Mouse (Mus musculus) cortical plate, adult 2 months (tissue): ENCODE measurements around the gene Trpm5. TPM values are rescaled to one million over a fixed set of nuclear protein-coding genes. Genes with fewer than 3 reads are reported as not detected.

Experiments used
- H3K27ac ChIP-seq: fragments of 200-500 bp; 2 replicates; pipeline ENCODE4 v1.5.1; 2012; ENCODE audit warnings: low read length, control low read depth, inconsistent platforms; ENCODE audit not compliant: insufficient read depth
- H3K4me1 ChIP-seq: fragments of 200-500 bp; 2 replicates; pipeline ENCODE4 v1.6.1; 2011; ENCODE audit warnings: low read length; ENCODE audit not compliant: control insufficient read depth, insufficient read depth
- H3K4me3 ChIP-seq: fragments of 200-500 bp; 2 replicates; pipeline ENCODE4 v1.5.1; 2011; ENCODE audit warnings: mild to moderate bottlenecking, low read length, control low read depth; ENCODE audit not compliant: insufficient read depth
- CTCF ChIP-seq: fragments of 200-500 bp; IDR thresholded peaks from 2 replicates; pipeline ENCODE4 v1.5.1; 2011; ENCODE audit warnings: mild to moderate bottlenecking, control low read depth, low read length; ENCODE audit not compliant: insufficient read depth; ENCODE audit errors: extremely low read depth
- POLR2A ChIP-seq: fragments of 200-500 bp; IDR thresholded peaks from 2 replicates; pipeline ENCODE4 v1.6.1; 2011; ENCODE audit warnings: mild to moderate bottlenecking, low read length, control low read depth; ENCODE audit not compliant: insufficient read depth; ENCODE audit errors: extremely low read depth
- polyA plus RNA-seq: library from polyadenylated mRNA; depleted of rRNA; stranded (reverse); fragments of >200 nt; gene quantifications from 2 replicates; pipeline ENCODE4 v1.2.3, GENCODE M21; 2012

Gene Trpm5
- polyA plus RNA-seq, 1 experiment: not detected

- TF ChIP-seq CTCF: no peak
- no peak for TF ChIP-seq POLR2A
- H3K4me1 ChIP-seq: peaks cover 30% of the 10 kb centered on the region
- no peak overlapping the region for H3K27ac ChIP-seq
- peak overlapping the region; percentile 97 for H3K4me3 ChIP-seq
Measured at GRCm38 (mm10) chr7:143054612-143054965, 39.9 kb downstream of the Trpm5 start.

DNA sequence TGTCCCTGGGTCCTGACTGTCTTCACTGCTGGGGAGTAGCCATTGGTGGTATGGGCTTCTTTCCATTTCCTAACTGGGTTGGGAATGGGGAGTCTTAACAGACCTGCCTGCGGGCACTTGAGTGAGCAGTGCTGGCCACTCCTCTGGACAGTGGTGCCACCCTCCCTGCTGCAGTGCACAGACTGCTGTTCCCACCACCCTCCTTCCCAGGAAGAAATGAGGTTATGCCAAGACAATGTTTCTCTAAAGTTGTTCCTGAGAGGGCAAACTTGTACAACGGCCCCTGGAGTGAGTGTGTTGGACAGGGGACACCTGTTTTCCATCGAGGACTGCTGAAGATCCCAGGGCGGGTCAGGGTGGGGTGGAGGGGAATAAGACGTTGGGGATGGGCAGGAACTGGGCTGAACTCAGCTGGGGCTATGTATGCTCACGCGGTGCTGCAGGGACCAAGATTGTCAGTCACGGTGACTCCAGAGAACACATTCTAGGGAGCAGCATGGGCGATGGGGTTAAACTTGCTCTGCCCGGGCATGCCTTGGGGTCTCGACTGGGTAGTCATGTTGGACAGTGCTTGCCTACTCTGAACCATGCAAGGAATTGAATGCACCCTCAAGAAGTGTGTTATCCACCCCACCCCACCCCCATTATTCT lies 40.4 kb downstream of the Trpm5 start:
- Histone ChIP-seq H3K4me1 (peaks cover 27% of the 10 kb centered on the region), H3K27ac (peak overlapping the region; percentile 19; the same call in 1 of the 2 replicates), H3K4me3 (peak overlapping the region; percentile 97)
- TF ChIP-seq POLR2A: no peak
- no peak for TF ChIP-seq CTCF

- 0 out of 2 replicates have a peak, but pooled peaks have one; percentile 33 for TF ChIP-seq POLR2A
- no peak for TF ChIP-seq CTCF
Measured at GRCm38 (mm10) chr7:143053008-143053899, 41.2 kb downstream of the Trpm5 start.

DNA sequence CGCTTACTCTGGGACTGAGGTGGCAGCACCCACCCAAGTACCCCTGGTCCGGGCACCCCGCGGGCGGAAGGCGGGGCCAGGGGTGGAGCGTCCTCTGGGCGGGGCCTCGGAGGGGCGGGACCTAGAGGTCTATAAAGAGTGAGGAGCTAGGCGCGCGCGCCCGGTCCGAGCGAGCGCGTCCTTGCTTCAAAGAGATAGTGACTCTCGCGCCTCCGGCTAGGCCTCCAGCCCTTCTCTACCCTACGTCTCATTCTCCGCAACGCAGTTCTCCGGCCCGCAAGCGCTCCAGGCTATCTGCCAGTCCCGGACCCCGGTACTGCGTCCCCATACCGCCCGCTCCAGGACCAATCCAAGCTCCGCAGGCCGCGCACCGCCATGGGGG lies 41.8 kb downstream of the Trpm5 start, which contains the start of gene Cd81:
Cd81 (plus strand) TSS at position 114 of the 382 bp plus-strand sequence.
- peaks cover 15% of the 10 kb centered on the region for H3K4me1 ChIP-seq
- H3K27ac ChIP-seq: peak within 1 kb of the TSS; percentile 92
- TF ChIP-seq POLR2A (peak; percentile 98), CTCF (no peak)
- peak within 1 kb of the TSS; percentile 97 for H3K4me3 ChIP-seq

More at GRCm38 (mm10) chr7:143053008-143053899, 41.2 kb downstream of the Trpm5 start:
- peak overlapping the region; percentile 97 for H3K4me3 ChIP-seq
- peaks cover 21% of the 10 kb centered on the region for H3K4me1 ChIP-seq
- H3K27ac ChIP-seq: peak overlapping the region; percentile 92

- no peak for TF ChIP-seq POLR2A
- no peak for TF ChIP-seq CTCF
- H3K4me1 ChIP-seq: peaks cover 12% of the 10 kb centered on the region
- H3K4me3 ChIP-seq: no peak overlapping the region
- H3K27ac ChIP-seq: no peak overlapping the region
Measured at GRCm38 (mm10) chr7:143051316-143051715, 43.1 kb downstream of the Trpm5 start.

DNA sequence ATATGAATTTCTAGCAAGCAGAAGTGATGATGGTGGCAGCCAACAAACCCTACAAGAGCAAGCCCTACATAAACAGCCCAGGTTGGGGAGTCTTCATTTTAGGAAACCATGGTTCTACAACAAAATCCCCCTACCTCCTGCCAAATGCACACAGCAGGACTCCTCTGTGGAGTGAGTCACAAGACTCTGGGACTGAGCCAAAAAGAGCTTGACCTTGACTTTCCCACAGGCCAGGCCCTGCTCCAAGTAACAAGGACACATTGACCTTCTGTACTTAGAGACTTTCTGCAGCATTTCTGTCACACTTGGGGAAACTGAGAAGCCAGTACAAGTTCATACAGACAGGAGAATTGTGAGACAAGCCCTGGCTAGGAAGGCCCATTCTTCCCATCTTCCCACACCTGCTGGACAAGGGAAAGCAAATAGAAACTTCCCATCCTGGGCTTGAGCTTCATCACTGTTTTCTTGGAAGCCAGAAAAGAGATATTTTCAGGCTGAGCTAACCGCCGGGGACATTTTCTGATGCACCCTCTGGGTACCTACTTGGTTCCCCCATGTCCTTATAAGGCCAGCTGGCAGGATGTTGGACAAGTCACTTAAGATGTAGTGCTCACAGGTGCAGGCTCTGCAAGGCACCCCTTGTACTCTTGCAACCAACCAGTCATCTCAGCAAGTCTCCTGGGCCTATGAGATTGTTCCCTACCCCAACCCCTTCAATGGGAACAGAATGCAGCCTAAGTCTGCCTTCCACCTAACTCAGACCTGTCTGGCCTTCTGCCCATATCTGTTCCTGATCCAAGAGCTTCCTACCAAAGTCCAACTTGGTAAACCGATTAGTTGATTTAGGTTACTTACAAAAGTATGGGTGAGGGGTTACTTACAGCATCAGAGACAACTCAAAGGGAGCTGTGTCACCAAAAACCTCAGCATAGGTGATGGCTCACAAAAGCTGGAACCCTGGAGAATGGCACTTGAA lies 44.3 kb downstream of the Trpm5 start:
- no peak overlapping the region for H3K4me3 ChIP-seq
- no peak overlapping the region for H3K27ac ChIP-seq

GRCm38 (mm10) chr7:143049331-143049730 lies 45.1 kb downstream of the Trpm5 start:
- no peak overlapping the region for H3K4me3 ChIP-seq
- TF ChIP-seq CTCF (no peak), POLR2A (no peak)
- no peak overlapping the region for H3K27ac ChIP-seq
- H3K4me1 ChIP-seq: peaks cover 6% of the 10 kb centered on the region

More for the DNA sequence above, 44.3 kb downstream of the Trpm5 start:
- peaks cover 11% of the 10 kb centered on the region for H3K4me1 ChIP-seq
- TF ChIP-seq POLR2A (no peak), CTCF (no peak)

GRCm38 (mm10) chr7:143046358-143046757 lies 48.1 kb downstream of the Trpm5 start:
- TF ChIP-seq POLR2A (no peak), CTCF (no peak)
- no peaks in the 10 kb centered on the region for H3K4me1 ChIP-seq
- H3K4me3 ChIP-seq: no peak overlapping the region
- H3K27ac ChIP-seq: no peak overlapping the region

DNA sequence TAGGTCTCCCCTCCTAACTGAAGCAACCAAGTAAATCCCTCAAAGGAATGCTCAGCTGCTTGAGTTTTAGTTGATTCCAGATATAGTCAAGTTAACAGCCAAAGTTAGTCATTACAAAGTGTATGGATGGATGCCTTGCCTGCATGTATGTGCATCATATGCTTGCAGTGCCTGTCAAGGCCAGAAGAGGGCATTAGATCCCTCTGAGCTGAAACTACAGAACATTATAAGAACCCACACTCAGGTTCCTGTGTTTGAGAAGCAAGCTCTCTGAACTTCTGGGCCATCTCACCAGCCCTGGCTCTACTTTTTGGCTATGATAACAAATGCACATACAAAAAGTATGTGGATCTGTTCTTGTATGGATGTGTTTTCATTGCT lies 49.6 kb downstream of the Trpm5 start:
- Histone ChIP-seq H3K4me1 (no peaks in the 10 kb centered on the region), H3K27ac (no peak overlapping the region), H3K4me3 (no peak overlapping the region)
- no peak for TF ChIP-seq CTCF
- TF ChIP-seq POLR2A: no peak
